Mouse (Mus musculus) brain, embryonic 18.5 days (tissue): ENCODE measurements around the gene Tshz3.

Experiments used
- DNase-seq: peaks from one replicate; pipeline ENCODE4 v3.0.0-alpha.2; 2012; ENCODE audit warnings: low read depth, low spot score

The Tshz3 gene

DNA sequence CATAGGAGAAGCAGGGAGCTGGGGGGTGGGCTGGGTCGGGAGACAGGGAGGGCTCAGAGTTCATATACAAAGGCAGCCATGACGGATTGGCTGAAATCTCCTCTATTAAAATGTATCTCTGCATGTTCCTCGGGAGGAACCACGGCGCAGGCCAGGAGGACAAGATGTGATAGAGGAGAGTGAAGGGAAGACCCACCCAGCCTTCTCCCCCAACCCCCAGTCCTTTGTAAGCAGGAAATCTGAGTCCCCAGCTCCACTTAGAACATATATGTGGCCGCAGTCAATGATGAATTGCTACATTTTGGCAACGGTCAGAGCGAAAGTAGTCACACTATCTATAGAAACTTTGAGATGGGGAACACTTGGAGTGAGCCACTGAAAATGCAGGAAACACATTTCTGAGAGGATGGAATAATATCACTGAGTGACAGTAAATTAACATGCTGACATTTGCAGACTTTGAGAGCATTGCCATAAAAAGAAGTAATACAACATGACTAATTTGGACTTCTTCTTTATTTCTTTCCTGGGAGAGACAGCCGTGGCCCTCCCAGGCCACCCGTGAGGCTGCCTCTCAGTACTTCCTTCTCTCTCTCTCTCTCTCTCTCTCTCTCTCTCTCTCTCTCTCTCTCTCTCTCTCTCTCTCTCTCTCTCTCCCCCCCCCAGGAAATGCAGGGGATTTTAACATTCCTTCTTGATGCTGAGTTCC is 88.9 kb downstream of the Tshz3 start:
- no peak for DNase-seq

DNA sequence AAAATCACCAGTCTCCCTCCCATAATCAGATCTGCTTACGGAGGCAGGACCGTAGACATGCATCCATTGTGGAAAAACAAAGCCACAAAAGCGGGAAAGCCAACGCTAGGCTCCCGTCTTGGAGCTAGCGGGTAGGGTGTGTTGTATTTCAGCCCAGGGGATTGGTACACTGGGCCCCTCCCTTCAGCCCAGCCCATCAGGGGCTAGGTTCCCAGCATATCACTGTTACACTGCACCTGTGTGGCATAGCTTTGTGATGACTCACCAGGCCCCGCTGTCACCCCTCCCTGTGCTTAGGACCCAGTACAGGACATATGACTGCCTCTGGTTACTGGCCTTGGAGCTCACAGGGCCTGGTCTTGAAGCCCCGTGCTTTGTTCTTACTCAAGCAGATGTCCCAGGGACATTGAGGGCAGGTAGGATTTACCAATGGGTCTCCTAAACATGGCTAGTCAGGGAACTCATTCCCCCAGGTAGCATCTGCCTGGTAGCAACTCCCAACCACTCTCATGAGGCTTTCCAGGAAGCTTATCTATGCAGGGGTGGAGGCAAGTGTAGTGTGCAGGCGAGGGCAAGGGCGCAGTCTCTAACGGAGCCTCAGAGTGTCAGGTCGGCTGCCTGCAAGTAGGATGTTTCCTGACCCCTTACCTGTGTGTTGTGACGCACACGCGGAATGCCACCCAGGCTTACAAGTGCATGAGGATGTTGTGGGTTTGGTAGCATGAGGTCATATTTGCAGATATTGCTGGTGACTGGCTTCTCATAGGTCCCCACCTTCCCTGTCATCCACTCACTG is 98.7 kb downstream of the Tshz3 start:
- no peak for DNase-seq
